Mouse (Mus musculus) urinary bladder, postnatal 36 days (tissue): Measurements from ENCODE around the gene Sp2.

Source experiments
- DNase-seq, 2 experiments: peaks; one replicate each; pipeline ENCODE4 v3.0.0; 2022; ENCODE audit warnings: low spot score in 2 of 2, mixed read lengths in 1 of 2

The Sp2 gene

GRCm38 (mm10) chr11:96910003-96910402, 72.8 kb downstream of the Sp2 start:
- peak; percentile 66 to 70 for DNase-seq

GRCm38 (mm10) chr11:96908594-96908993, 74.2 kb downstream of the Sp2 start:
- no peak for DNase-seq

- DNase-seq, result no peak
Observed at GRCm38 (mm10) chr11:96906431-96907161, 76.2 kb downstream of the Sp2 start.
